Comparison of ENCODE assay signal across 8 mouse cellular contexts in the genomic region with DNA sequence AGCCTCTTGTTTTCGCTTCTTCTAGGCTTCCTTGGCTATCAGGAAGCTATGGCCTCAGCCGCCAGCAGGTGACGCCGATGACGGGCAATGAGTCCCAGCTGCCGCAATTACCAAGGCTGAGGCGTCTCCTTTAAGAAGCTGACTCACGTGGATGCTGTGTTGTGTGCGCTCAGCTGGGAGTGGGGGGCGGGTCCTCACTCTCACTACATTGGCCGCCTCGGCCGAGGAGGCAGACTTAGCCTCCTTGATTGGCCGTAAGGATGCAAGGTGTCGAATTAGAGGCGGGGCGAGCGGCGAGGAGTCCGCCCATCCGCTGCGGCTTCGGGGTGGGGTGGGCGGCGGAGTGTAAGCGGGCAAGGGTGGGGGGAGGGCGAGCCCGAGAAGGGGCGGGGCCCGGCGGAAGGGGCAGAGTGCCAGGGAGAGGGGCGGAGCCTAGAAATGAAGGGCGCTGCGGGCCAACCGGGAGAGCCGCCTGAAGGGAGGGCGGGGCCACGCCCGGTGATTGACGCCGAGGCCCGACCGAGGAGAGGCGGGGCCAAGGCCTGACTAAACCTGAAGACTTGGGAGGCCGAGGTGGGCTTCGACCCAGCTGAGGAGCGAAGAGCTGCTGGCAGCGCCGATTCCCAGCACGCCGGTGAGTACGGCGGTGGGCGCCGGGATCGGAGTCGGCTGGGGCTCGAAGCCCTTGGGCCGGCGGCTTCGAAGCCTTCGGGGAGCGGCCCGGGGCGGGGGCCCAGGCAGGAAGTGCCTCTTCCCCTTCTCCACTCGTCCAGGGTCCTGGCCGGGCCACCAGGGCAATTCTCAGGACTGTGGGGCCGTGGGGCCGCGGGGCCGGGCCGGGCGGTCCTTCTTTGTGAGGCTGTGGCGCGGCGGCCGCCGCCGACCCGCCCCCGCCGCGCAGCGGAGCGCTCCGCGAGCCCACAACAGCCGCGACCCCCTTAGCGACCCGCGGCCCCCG. TPM values are rescaled to one million over a fixed set of nuclear protein-coding genes. Genes with fewer than 3 reads are reported as not detected.
DNase-seq lines count a peak whose midpoint lies in the region; ATAC-seq and TF ChIP-seq lines count a peak whose summit lies in the region.

TSS of gene Ypel5 (plus strand) at position 296 of the 958 bp plus-strand sequence.

- H3K9ac ChIP-seq in kidney, embryonic 14.5 days (ENCODE audit: low read depth, low read length), result peak within 1 kb of the TSS; percentile 94
- peak within 1 kb of the TSS; percentile 89 for H3K9ac ChIP-seq in limb, embryonic 15.5 days

- TF ChIP-seq CTCF in bone marrow macrophage, adult 2 months (IDR thresholded peaks at IDR 0.05; ENCODE audit: low read depth, low read length), result no peak
- TF ChIP-seq CTCF in embryonic fibroblast, embryonic 13.5 days (IDR thresholded peaks at IDR 0.05; ENCODE audit: borderline replicate concordance, insufficient read depth, low read length), result peak; percentile 49; the same call in 1 of the 2 replicates

- peak; percentile 99 for DNase-seq in A20 (ENCODE audit: low read depth, low spot score)
- peak; percentile 99 for DNase-seq in heart, adult 9 months (ENCODE audit: low spot score in 2 of 2)
- peak; percentile 96 to 97 for DNase-seq in monocyte, adult 2 months (ENCODE audit: low read depth in 1 of 2, low spot score in 2 of 2)
- peak; percentile 99 to 100 for DNase-seq in spleen, postnatal 36 days (ENCODE audit: low spot score in 2 of 2)

- no peaks in the 10 kb centered on the region for H3K9me3 ChIP-seq in kidney, embryonic 14.5 days (ENCODE audit: control insufficient read depth, low read length)
- no peaks in the 10 kb centered on the region for H3K9me3 ChIP-seq in limb, embryonic 15.5 days

- peak; percentile 99 for ATAC-seq in kidney, embryonic 14.5 days (ENCODE audit: low FRiP score, low TSS enrichment)
- peak; percentile 98 for ATAC-seq in limb, embryonic 15.5 days (ENCODE audit: insufficient number of reproducible peaks, low FRiP score, low TSS enrichment, low read depth)

- peak within 1 kb of the TSS; percentile 49 for H3K4me2 ChIP-seq in kidney, embryonic 14.5 days (replicated peaks; ENCODE audit: low read depth, low read length)
- peak within 1 kb of the TSS; percentile 74 for H3K4me2 ChIP-seq in limb, embryonic 15.5 days

- no peaks in the 10 kb centered on the region for H3K36me3 ChIP-seq in kidney, embryonic 14.5 days (ENCODE audit: control insufficient read depth, insufficient read depth, low read length)
- H3K36me3 ChIP-seq in limb, embryonic 15.5 days, result no peaks in the 10 kb centered on the region

- no peak for TF ChIP-seq POLR2A in bone marrow macrophage, adult 2 months (IDR thresholded peaks at IDR 0.05; ENCODE audit: borderline replicate concordance, low read depth, low read length)
- TF ChIP-seq POLR2A in embryonic fibroblast, embryonic 13.5 days (IDR thresholded peaks at IDR 0.05; ENCODE audit: low read depth, low read length), result peak; percentile 89

- H3K27me3 ChIP-seq in kidney, embryonic 14.5 days (ENCODE audit: control insufficient read depth, insufficient read depth, low read length), result no peaks in the 10 kb centered on the region
- no peaks in the 10 kb centered on the region for H3K27me3 ChIP-seq in limb, embryonic 15.5 days

- WGBS in kidney, embryonic 14.5 days, result under 1% methylated on average over 69 of the region's 93 CpGs
- under 1% methylated on average over 81 of the region's 93 CpGs for WGBS in limb, embryonic 15.5 days

- peak within 1 kb of the TSS; percentile 88 for H3K27ac ChIP-seq in bone marrow macrophage, adult 2 months (ENCODE audit: insufficient read depth, low read depth, low read length)
- peak within 1 kb of the TSS; percentile 89 for H3K27ac ChIP-seq in embryonic fibroblast, embryonic 13.5 days (ENCODE audit: insufficient read depth, low read length)
- H3K27ac ChIP-seq in kidney, embryonic 14.5 days (ENCODE audit: low read depth, low read length), result peak within 1 kb of the TSS; percentile 89
- H3K27ac ChIP-seq in limb, embryonic 15.5 days, result peak within 1 kb of the TSS; percentile 98

- peaks cover 20% of the 10 kb centered on the region for H3K4me1 ChIP-seq in bone marrow macrophage, adult 2 months (ENCODE audit: control insufficient read depth, insufficient read depth, low read length)
- H3K4me1 ChIP-seq in embryonic fibroblast, embryonic 13.5 days (ENCODE audit: control insufficient read depth, insufficient read depth, low read length), result peaks cover 6% of the 10 kb centered on the region
- no peaks in the 10 kb centered on the region for H3K4me1 ChIP-seq in kidney, embryonic 14.5 days (ENCODE audit: control insufficient read depth, insufficient read depth, low read length)
- H3K4me1 ChIP-seq in limb, embryonic 15.5 days, result peaks cover 12% of the 10 kb centered on the region

- H3K4me3 ChIP-seq in bone marrow macrophage, adult 2 months (ENCODE audit: insufficient read depth, low read length), result peak within 1 kb of the TSS; percentile 68
- peak within 1 kb of the TSS; percentile 97 for H3K4me3 ChIP-seq in embryonic fibroblast, embryonic 13.5 days (ENCODE audit: insufficient read depth, low read length)
- peak within 1 kb of the TSS; percentile 86 for H3K4me3 ChIP-seq in kidney, embryonic 14.5 days (ENCODE audit: low read length)
- H3K4me3 ChIP-seq in limb, embryonic 15.5 days, result peak within 1 kb of the TSS; percentile 95

RNA-seq across cellular contexts. Expression of gene Ypel5, which starts in this region (rescaled TPM):
- polyA plus RNA-seq in bone marrow macrophage, adult 2 months (2012; ENCODE audit: insufficient read depth, insufficient read length, missing spikeins), result 85.2 and 88.3 TPM in 2 replicates
- 61.7 and 74.5 TPM in 2 replicates for polyA plus RNA-seq in embryonic fibroblast, embryonic 13.5 days (2011; ENCODE audit: insufficient read length, low read depth, missing spikeins)
- polyA plus RNA-seq in kidney, embryonic 14.5 days (2014; fragmentation: Nextera tagmentation; extraction: Ambion mirVana), result 42.5 and 43.5 TPM in 2 replicates
- polyA plus RNA-seq in limb, embryonic 15.5 days (2015; fragmentation: Nextera tagmentation; extraction: Ambion mirVana), result 61.6 and 62.1 TPM in 2 replicates

Comparison
In these comparisons a context has a peak if more than half of its experiments do, and no peak if none do; other contexts are left out.
1. Peak in every context shown above with its lines: DNase-seq, ATAC-seq, H3K4me3 ChIP-seq and H3K27ac ChIP-seq.